Mouse (Mus musculus) liver, postnatal 0 days (tissue): ENCODE data around the gene Dpf1.

Experiments
- CTCF ChIP-seq: sonication (generic); IDR thresholded peaks from 2 replicates; pipeline ENCODE4 v1.5.1; 2016; ENCODE audit warnings: antibody characterized with exemption, low read depth
- EP300 ChIP-seq: IDR thresholded peaks from 2 replicates; pipeline ENCODE4 v1.6.1; 2016; ENCODE audit warnings: antibody characterized with exemption, low read depth, mild to moderate bottlenecking

GRCm38 (mm10) chr7:29280801-29281200, 22.9 kb upstream of the Dpf1 start:
- TF ChIP-seq CTCF: no peak
- TF ChIP-seq EP300: no peak
